Mouse (Mus musculus) left cerebral cortex, postnatal 36 days (tissue): ENCODE results near the gene Asic5. TPM values are rescaled to one million over a fixed set of nuclear protein-coding genes. Genes with fewer than 3 reads are reported as not detected.

Experiments used
- DNase-seq, 2 experiments: peaks; one replicate each; pipeline ENCODE4 v3.0.0; 2021 to 2022; ENCODE audit warnings: low spot score in 2 of 2, mixed read lengths in 1 of 2
- intact Hi-C: fragments of 180-260 bp; cut with DNase I; formaldehyde crosslinking; loops from one replicate; pipeline ENCODE4 v1.15.1; 2025
- total RNA-seq, 2 experiments: library from RNA; stranded (reverse); gene quantifications; 2 replicates each; pipeline ENCODE4 v1.2.3; 2021

Asic5 gene
- total RNA-seq, 2 experiments from 2014 or later = not detected

DNA sequence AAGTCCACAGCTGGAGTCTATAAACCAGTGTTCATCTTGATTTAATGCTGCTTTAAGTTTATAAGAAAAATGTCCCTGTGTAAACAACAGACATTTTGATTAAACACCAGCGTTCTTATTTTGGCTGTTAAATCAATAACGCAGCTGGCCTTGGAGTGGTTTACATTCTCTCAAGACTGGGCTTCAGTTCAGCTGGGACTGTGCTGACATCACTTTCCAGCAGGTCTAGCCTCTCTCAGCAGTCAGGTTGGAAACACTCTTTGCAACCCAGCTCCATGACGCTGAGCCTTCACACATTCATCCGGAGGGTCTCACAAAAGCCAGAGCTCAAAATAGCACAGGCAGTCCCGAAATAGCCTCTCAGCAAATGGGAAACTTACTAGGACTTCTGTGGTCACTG lies 75.1 kb downstream of the Asic5 start:
- DNase-seq = no peak
- intact Hi-C loops = no loop called here

- no peak for DNase-seq
Observed at GRCm38 (mm10) chr3:82061402-82062180, 79.5 kb downstream of the Asic5 start.

GRCm38 (mm10) chr3:82067830-82068229 lies 85.7 kb downstream of the Asic5 start:
- intact Hi-C loops = no loop called here
- no peak for DNase-seq

More at GRCm38 (mm10) chr3:82061402-82062180, 79.5 kb downstream of the Asic5 start:
- intact Hi-C loops = no loop called here

Other genes starting within 250 kb of the Asic5 start
- 10 to 100 TPM; 16.6 to 18.7 TPM for gene Ctso, start 49.7 kb upstream of the Asic5 start, total RNA-seq
- under 1 TPM; 0.22 to 0.72 TPM for gene Tdo2, start 6.1 kb upstream of the Asic5 start, total RNA-seq
- 100 to 1,000 TPM; 165 to 169 TPM for gene Gucy1b1, start 92.4 kb downstream of the Asic5 start, total RNA-seq
- 10 to 100 TPM; 72.3 to 85.1 TPM for gene Gucy1a1, start 163.5 kb downstream of the Asic5 start, total RNA-seq